Mouse (Mus musculus) 3134 (cell line): ENCODE data around the gene Fmnl2.
A peak's percentile ranks its signal among the peaks of the same experiment; 100 is the strongest.

Experiments used
- DNase-seq: peaks from one replicate; pipeline ENCODE4 v3.0.0-alpha.2; 2011; ENCODE audit warnings: low spot score; ENCODE audit not compliant: insufficient read length; ENCODE audit errors: extremely low read depth

Fmnl2 gene

DNA sequence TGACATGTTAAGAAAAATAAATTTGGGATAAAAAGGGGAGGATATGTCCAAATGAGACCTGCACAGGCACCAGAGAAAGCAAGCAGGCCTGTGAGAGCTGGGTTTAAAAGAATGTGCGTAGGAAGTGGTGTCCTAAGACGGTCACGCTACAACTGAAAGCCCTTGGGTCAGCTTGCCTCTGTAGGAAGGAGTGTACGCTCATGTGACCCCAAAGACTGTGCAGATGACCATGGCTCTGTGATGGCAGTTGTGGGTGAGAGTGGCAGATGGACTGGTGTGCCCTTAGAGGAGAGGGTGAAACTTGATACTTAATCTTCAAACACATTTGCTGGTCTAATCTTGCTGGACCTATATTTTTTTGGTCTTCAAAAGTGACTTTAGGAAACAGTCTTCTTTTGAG, 92.6 kb downstream of the Fmnl2 start:
- no peak for DNase-seq

DNA sequence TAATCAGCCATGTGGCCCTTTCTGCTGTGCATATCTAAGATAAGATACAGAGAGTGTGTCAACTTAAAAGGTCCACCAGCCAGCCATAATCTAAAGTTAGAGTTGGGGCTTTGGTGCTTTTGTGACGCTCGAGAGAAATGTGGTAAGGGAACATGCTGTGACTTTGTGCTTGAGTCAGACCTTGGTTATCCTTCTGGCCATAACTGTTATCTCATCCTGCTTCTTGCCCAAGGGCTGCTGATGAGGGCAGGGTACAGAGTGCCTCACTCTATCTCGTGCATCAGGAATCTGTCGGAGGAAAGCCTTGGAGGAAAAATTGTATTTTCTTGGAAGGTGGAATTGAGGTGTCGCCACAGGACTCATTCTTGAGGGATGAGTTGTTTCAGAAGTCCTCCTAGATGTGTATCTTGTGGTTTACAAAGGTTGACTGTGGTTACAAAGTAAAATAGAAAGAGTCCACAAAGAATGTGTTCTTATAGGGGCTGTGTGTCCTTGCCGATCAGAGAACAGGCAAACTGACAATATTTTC, 94.6 kb downstream of the Fmnl2 start:
- DNase-seq, result peak; percentile 62

DNA sequence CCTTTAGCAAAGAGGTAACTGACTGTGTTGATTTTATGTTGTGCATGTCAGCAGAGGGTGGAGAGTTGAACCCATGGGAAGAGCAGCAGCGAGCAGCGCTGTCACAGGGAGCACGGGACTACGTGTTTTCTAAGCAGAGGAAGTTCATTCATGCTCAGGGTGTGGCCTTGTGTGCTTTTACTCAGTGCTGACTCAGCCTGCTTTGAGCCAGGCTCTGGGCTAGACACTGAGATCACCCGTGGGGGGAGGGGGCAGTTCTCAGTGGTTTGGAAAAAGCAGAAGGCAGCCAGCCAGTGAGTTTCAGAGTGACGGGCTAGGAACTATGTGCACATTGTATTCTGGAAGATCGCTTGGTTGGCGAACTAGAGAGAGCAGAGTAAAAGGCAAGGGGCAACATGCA, 97.4 kb downstream of the Fmnl2 start:
- peak; percentile 85 for DNase-seq

DNA sequence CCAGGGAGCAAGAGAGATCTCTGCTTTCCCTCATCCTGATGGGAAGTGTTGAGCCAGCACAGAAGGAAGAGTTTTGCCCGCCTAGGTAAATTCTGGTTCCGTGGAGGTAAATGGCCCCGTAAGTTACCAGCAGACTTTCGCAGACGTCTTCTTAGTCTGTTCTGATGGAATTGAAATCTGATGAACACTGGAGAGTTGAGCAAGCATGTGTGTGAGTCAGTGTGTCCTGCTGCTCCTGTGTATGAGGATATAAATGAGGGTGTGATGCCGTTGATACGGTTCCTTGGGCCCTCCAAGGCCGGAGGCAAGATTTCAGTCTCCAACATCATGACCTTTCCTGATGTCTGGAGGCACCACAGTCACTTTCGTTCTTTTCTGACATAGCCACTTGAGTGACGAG, 98.2 kb downstream of the Fmnl2 start:
- peak; percentile 39 for DNase-seq

DNA sequence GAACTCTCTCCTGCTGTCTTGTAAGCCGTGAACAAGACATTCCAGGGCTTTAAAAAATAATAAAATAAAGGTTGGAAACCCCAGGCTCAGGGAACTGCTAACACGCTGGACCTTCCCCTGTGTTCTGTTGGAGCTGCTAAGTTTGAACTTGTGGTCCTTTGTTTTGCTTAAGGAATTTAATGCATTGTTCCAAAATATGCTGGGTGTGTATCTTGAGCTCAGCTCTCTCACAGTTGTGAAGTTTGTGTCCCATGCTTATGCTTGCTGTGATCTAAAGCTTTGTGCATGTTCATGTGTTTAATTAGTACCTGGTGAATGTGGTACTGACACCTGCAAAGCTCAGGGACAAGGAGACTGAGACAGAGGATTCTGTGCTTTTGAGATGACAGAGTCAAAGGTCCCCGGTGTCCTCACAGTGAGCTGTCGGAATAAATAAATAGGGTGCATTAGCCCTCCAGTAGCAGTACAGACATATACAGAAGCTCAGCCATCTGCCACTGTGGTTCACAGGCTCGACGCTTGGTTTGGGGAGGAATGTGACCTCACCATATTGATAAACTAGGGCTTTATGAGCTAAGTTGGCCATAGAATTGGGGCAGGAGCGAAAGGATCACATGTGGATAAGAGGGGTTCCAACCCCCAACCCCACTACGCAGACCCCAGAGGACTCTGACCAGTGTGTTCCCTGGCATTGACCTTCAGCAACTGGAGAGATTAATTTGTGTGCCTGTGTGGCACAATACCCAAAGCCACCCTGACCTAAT, 100.3 kb downstream of the Fmnl2 start:
- no peak for DNase-seq

DNA sequence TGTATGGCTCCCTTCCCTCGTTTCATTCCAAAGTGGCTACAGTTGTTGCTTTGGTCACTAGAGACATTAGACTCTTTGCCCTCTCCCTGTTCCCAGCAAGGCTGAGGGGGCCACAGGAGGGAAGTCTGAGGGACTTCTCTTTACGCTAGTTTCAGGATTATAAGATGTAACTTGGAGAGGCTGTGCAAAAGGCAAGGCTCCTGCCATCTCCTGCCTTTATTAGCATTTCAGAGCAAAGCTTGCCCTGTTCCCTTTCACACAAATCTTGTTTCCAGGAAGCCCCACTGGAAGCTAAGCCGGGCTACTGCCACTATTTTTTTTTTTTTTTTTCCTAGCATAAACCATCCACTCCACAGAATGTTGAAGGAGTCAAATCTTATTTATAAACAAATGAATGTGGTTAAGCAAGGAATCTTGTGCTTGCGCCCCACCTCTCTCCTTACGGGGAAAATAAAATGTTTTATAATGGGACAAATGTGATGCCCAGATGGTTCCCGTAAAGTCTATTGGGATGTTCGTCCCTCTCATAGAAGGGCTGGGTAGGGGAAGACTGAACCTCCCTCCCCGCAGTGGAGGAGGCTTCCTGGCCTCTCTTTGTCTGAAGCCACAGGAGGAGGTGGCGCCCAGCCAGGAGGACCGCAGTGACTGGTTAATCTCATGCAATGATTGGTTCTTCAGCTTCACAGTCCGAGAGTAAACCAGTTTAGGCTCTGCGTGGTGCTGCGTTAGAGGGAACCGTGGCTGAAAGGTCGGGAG, 101.1 kb downstream of the Fmnl2 start:
- DNase-seq, result peak; percentile 64

DNA sequence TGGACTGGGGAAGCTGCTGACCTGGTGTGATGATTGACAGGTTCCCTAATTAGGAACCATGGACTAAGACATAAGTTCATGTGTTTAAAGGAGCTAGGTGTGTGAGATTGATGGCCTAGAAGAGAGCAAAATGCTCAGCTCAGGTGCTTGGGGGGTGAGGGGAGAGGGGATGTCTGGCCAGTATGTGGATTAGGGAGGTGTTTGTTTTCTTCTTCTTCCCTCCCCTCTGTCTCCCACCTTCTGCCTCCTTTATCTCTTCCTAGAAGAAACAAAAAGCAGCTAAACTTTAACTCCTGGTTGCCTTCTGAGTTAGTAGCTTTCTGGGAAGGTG, 101.6 kb downstream of the Fmnl2 start:
- no peak for DNase-seq

DNA sequence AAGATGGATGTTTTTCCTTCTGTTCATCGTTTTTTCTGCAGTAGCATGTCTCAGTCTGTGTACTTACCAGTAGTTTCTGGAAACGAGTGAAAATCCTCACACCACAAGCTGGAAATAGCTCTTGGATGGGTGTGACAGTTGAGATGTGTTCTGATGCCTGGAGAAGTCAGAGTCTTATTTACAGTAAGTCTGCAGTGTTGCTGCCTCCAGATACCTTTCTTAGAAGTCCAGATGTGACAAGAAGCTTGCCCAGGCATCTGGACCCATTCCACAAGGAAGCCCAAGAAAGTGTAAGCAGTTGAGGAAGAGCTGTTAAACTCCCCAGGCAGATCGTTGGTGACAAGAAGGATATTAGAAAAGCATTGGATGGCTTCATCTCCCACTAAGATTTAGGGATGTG, 102.3 kb downstream of the Fmnl2 start:
- no peak for DNase-seq

DNA sequence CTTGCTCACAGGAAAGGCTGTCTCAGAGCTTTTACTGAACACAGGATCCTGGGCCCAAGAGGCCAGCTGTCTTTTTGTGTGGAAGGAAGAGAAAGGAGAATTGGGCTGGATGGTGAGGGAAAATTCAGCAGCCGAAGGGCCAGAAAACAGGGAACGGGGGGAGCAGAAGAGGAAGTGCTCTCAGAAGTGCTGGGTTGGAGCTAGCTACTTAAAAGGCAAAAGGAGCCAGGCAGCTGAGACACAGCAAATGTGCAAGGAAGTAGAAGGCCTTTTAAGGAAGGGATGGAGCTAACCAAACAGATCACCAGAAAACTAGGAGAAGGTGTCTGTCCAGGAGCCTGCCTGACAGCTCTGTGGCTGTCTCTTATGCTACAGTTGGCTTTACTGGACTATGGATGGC, 103.0 kb downstream of the Fmnl2 start:
- no peak for DNase-seq

DNA sequence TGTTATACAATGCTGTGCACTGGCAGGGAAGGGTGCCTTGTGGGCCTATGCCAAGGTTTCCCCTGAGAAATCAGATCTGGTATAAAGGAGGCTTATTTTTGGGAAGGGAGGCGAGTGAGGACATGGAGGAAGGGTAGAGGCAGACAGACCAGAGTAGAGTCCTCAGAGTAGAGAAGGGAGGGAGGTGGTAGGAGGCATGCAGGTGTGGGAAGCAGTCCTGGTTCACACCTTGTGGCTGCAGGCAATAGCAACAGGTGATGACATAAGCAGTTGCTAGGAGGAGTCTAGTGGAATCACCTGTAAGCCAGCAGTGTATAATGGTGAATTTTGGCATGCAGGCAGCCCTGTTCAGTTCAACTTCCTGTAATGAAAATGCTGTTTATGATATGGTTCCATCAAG, 105.8 kb downstream of the Fmnl2 start:
- DNase-seq, result no peak

DNA sequence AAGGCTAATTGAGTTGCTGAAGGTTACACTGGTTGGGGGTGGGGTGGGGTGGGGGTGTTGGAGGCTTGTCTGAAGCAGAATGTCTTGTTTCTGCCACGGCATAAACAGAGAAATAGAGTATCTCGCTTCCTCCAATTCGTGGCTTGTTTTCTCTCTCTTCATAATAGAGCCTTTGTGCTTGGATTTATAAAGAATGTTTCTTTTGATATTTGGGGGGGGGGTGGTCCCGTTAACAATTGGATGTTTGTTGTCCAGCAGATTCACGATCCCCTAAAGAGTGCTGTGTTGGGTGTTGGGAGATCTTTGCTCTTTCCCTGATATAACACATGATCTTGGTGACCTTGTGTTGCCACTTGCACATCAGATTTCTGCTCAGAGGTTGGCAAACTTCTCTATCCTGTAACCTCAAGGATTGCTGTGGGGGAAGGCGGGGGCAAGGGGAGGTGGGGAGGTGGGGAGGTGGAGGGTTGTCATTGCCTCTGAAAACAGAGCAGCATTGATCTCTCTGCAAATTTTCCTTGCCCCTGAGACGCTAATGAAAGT, 106.8 kb downstream of the Fmnl2 start:
- no peak for DNase-seq

DNA sequence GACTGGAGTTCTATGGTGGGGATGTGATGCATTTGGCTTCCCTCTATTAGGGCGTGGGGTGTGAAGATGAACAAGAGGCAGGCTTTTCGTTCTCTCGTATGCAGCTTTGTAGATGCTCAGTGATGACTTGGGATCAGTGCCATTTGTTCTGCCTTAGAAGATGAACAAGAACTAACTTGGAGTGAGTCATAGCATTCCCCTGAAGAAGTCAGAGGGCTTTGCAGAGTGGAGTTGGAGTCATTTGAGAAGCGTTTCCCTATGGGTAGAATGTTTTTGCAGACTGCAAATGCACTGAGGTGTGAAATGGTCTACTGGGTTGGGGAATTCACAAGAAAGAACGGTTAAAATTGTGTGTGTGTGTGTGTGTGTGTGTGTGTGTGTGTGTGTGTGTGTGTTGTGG, 108.6 kb downstream of the Fmnl2 start:
- DNase-seq, result peak; percentile 58

DNA sequence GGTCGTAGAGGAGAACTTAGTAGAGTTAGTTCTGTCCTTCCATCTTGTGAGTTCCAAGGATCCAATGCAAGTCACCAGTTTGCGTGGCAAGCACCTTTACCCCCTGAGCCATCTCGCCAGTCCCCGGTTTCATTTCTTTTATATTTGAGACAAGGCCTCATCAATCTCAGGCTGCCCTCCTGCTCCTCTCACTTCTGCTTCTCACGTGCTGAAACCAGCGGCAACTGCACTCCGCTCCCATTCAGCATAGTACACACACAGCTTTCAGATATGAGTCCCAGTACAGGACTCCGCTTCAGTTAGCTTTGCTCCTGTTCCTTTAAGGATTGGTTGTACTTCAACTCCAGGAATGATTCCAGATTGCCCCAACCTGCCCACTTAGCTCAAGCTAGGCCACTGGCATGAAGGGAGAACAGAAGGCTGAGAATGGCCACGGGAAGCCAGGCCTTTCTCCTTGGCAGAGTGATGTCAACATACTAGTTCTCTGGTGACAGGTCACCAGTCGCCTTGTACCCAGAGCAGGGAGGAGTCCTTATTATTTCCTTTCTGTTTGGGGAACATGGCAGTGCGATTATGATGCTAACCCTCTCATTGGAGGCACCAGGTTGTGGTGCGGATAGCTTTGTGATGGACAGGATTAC, 109.3 kb downstream of the Fmnl2 start:
- no peak for DNase-seq

DNA sequence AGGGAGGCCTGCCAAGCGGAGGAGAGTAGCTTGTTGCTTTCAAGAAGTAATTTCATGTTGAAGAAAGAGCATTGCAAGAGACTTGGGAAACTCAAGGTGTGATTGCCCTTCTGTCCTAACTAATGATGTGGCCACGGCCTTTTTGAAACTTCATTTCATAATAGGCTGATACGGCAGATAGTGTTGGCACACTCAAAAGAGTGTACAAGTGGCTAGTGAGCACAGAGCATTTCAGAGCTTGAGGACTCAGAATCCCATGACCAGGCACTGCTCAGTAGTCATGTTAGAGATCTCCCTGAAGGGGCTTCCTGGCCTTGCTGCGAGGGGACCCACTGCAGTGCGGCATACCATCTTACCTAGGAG, 109.8 kb downstream of the Fmnl2 start:
- no peak for DNase-seq

DNA sequence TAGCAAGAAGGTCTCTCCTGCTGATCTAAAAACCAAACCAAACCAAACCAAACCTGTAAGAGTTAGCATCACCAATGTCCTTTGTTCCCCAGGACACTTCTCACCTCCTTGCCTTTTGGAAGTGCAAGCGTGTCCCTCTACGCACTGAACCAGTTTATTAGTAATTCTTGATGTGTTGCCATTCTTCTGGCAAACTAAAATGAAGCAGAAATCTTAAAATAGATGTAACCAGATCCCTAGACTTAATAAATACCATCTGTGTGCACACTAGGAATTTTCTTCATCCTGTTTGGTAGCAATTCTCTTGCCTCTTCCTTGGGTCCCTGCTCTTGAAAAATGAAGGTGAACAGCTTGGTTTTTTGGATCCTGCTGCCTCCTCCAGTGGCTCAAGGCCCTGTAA, 111.2 kb downstream of the Fmnl2 start:
- DNase-seq, result no peak

DNA sequence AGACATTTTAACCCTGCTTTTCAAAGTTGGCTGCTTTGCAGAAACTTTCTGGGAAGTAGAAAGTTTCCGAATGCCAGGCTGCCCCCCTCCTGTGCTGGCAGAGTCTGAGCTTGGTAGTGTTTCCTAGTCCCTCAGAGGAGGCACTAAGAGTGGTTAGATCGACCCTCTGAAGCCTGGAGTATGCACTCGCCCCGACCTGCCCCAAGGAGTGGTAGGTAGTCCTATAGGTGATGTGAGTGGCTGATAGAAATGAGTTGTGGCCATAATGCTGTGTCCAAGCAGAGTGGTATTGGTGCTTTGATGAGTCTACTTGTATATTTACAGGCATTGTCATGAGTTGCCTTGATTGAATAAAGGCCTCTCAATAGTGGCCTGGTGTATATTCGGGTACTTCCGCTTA, 116.4 kb downstream of the Fmnl2 start:
- no peak for DNase-seq

DNA sequence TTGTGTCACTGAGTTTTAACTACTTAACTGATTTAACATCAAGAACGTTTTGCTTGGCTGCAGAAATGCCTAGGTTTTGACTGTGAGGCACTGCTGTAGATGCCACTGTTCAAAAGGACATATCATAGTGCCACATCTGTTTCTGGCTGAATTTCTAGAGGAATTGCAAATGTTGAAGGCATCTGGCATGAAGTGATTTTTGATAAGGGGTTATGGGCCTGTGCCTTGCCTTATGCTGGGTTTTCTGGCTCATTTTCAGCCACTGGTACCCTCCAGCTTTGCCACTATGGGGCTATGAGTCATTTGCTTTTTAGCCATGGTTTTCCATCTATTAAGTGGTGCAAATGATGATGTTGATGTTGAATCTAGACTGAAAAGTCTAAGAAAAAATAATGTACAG, 117.1 kb downstream of the Fmnl2 start:
- no peak for DNase-seq

DNA sequence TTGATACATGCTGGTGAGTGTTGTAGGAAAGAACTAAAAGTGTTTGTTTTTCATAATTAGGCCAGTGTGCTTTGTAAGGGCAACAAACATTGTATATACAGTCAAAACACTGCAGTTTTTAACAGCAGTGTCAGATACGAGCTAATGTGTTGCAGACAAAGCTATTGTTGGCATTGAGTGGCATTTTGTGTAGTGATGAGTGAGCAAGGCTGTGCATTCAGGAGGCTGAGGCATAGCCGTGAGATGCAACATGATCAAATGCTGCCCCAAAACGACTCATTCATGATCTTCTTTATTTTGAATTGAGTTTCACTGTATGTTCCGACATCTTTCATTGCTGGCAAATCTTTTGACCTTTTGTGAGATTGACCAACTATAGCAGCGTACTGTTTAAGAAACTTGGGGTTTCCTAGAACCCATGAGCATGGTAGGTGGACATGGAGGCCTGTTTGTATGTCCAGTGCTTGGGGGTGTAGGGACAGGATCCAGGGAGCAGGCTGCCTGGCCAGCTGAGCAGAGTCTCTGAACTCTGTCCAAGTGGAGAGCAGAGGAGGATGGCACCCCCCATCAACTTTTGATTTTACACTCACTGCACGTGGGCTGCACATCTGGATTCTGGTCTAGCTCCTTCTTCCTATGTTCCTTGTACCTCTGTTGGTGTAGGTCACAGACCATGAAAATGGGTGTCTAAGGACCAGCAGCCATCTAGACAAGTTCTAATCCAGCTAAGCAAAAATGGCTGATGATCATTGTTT, 120.4 kb downstream of the Fmnl2 start:
- no peak for DNase-seq

DNA sequence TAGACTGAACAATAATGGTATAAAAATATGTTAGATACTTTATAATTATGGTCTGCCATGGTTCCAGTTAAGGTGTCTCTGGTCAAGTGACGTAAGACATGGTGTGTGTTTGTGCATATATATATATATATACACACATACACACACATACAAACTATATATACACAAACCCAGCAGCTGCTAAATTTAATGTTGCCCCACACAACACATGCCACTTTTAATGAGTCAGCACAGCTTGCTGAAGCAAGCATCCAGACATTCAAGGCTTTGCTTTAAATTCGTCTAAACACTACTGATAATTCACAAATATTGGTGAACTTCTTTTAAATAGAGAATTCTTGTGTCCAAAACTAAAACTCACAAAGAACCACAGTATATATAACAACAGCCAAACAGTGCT, 121.1 kb downstream of the Fmnl2 start:
- DNase-seq, result no peak

DNA sequence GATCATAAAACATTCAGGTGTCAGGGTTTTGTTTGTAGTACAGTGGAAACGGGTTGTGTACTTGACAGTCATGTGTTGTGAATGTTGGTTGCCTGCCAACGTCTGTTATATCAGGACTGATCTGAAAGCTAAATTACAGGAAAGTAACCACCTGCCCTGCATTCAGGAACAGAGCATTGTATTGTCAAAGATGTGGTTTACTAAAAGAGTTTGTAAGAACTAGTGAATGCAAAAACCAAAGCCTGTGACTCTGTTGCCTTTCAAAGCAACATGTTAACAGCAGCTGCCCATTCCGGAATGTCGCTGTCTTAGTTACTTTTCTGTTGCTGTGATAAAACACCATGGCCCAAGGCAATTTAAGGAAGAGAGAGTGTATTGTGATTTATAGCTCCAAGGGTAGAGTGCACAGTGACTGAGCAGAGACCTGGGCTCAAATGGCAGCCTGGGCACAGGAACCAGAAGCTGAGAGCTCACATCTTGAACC, 121.7 kb downstream of the Fmnl2 start:
- DNase-seq, result peak; percentile 16

DNA sequence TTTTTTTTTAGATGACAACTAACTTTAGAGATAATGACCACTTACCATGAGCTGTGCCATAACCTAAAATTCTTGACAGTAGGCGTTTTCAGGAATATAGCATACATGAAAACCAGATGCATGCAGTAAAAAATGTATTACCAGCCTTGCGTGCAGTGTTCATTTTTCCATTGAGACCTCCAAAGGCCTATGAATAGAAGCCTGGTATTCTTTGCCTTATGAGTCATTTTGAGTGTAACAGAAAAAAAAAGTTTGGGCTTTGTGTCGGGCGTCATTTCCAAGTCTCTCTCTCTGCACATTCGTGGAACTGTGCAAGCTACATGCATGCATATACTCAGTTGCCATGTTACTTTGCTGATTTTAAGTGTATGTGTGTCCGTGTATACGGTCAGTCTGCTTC, 123.5 kb downstream of the Fmnl2 start:
- no peak for DNase-seq
